Mouse (Mus musculus): Measurements from ENCODE around the gene Acsf3. TPM values are rescaled to one million over a fixed set of nuclear protein-coding genes. Genes with fewer than 3 reads are reported as not detected.

Acsf3 gene
- polyA plus RNA-seq (2012; rRNA removed) = 14.2 and 14.4 TPM in 2 replicates

DNA sequence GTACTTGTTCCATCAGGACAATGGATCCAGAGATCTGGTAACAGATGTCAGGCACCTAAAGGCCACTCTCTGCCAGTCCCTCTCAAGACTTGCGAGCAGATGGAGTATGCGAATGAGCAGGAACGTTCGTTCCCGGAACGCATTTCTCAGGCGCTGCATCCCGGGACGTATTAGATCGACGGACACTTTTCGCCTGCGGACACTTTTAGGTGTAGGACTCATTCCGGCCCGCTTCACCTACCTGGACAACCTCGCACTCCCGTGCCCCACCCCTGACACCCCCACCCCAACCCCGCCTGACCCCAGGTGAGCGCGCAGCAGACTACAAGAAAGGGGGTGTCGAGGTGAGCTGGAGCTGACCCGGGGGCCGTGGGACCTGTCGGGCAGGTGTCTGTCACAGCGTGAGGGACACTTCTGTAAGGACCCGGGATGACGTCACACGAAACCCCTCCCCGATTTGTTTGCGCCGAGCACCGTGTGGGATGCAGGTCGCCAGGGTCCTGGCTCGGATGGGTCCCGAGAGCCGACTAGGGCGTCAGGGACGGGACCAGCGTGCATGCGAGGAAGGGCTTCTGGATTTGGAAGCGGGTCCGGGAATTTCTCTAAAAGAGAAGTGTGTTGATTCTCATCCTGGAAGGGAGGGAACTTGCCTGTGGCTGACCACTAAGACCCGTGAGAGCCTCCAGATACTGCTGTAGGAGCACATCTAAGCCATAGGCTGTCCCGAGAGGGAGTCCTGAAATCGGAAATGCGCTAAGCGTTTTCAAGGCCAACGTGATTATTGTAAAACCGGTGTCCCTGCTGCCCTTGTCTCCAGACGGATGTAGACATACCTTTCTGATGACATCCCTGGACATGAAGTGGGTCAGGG, at the start of gene Acsf3:
Gene Acsf3, plus strand, starts transcription at position 202 of the 871 bp plus-strand sequence.
- peak; percentile 46 for DNase-seq (ENCODE audit: low spot score)

DNA sequence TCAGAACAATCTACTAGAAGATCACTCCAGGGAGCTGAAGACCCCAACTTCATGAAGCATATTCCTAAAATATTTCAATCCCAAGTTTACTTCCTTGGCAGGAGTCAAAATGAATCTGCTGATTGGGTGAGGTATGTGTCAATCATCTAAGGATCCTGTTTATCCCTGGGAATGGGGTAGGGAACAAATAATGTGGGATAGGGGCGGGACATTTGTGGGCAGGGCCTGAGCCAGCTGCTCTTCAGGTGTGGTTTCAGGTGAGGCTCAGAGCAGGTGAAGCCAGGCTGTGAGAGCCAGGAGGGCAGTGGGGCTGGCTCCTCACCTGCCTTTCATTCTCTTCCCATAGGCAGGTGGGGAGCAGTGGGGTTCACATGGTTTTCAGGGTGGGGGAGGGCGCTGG, 48.5 kb upstream of the Acsf3 start:
- no peak for DNase-seq (ENCODE audit: low spot score)

DNA sequence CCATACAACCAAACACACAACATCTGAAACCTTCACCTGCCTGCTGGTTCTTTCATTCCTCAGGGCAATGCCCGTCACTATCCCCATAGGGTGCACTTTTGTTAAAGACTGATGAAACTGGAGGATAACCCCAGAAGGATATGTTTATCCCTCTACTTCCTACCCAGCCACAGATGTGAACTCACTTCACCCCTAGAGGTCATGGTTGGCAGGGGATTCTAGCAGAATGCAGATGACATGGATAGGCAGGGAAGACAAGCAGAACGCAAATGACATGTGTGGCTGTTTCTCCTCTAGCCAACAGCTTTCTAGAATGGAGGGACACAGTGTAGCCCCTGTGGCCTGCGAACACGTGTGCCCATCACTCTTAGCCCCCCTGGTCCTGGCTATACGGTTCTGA, 47.9 kb upstream of the Acsf3 start:
- no peak for DNase-seq (ENCODE audit: low spot score)

GRCm38 (mm10) chr8:122728630-122729029, 46.7 kb upstream of the Acsf3 start:
- DNase-seq (ENCODE audit: low spot score) = no peak

- DNase-seq (ENCODE audit: low spot score) = no peak
Observed at GRCm38 (mm10) chr8:122735110-122735509, 40.2 kb upstream of the Acsf3 start.

DNA sequence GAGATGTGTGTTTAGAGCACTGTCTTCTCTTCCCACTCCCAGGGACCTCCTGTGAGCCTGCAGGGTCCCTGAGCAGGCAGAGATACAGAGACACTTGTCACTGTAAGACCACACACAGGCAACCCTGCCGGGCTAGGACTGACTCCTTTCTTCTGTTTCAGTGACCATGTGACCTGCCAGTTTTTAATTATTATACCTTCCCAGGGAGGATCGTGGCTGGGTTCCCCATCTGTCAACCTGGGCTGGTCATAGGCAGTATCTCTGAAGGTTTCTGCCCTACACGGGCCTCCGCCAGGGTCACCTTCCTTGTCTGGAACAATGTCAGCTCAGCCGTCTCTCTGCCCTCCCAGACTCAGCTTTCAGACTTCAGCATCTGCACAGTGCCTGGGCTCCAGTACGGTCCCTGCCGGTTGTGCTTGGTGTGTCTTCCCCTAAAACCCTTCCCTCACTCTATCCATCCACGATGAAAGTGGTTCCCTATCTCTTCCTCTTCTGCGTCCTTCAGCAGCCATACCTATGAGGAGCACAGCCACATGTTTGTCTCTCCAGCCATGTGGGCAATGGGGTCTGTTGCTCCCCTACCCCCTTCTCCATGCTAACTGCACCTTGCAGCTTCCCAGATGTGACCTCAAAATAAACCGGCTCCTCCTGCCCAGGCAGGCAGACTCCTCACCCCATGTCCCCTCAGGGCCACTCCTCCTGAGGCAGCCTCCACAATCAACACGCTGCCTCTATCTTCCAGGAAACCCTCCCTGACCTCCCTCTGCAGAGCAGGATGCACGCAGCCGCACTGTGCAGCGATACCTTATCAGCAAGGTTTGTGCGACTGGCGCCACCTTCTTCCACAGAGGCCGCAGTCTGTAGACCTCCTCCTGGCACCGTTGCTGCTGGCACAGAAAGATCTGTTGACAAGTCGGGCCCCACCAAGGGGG, 39.5 kb upstream of the Acsf3 start:
- DNase-seq (ENCODE audit: low spot score) = no peak

DNA sequence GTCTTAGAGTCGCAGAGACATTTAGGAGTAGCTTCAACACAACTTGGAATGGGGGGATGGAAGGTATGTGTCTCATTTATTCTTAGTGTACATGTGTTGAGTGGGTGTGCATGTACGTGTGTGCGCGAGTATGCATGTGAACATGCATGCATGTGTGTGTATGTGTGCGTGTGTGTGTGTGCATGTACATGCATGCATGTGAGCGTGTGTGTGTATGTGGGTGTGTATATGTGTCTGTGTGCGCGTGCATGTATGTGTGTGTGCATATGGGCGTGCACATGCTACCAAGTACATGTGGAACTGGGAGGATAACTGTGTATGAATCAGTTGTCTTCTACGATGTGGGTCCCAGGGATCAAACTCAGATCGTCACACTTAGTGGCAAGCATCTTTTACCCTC, 38.7 kb upstream of the Acsf3 start:
- DNase-seq (ENCODE audit: low spot score) = no peak

GRCm38 (mm10) chr8:122737071-122737470, 38.2 kb upstream of the Acsf3 start:
- no peak for DNase-seq (ENCODE audit: low spot score)

- no peak for DNase-seq (ENCODE audit: low spot score)
Observed at GRCm38 (mm10) chr8:122737886-122738285, 37.4 kb upstream of the Acsf3 start.

- DNase-seq (ENCODE audit: low spot score) = no peak
Observed at GRCm38 (mm10) chr8:122739102-122739725, 36.1 kb upstream of the Acsf3 start.

- DNase-seq (ENCODE audit: low spot score) = no peak
Observed at GRCm38 (mm10) chr8:122742471-122742870, 32.8 kb upstream of the Acsf3 start.

DNA sequence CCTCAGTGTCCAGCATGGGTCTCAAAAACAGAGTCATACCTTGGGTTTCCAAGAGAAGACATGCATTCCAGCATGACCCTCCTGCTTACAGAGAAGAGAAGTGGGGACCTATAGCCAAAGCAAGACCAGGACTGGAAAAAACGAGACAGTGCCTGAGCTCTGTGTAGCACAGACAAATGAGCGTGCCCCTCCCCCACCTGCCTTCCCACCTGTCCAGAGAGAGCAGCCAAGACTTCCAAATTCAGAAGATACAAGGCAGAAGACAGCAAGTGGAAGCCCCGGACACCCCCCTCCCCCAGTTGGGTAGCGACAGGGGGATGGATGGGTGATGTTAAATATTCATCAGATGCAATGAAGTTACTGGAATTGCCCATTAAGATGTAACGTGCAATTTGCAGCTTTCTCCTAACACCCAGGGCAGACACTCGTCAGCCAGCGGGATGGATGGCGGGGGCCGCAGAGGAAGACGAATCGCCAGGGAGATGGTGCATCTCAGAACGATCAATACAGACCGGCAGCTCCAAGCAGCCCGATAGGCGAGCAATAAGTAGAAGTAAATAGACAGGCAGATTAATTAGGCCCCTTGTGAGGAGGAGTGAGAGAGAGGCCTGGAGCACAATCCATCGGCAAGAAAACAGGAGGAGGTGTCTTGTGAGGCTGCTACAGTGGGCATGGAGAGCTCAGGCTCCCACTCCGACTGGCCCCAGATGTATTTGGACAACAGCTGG, 30.1 kb upstream of the Acsf3 start:
- DNase-seq (ENCODE audit: low spot score) = no peak

DNA sequence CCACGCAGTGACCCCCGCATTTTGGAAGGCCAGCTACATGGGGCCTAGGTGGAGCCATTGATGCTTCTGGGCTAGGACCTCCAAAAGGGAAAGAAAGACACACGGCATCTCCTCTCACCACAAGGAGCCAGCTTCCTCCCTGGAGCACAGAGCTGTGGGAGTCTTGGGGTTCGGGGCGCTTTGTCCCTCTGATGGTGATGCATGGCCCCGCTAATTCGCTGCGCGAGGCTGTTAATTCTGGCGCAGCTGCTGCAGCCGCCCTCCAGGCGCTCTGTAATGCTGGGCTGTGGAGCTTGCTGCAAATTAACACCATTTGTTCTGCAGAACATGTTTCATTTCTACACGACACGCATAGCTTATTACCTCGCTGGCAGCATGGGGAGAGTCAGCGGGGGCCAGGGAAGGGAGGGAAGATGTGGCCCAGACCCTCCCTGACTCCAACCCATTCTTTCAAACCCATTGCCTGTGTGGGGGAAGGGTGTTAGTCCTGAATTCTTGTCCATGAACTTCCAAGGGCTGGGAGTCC, 29.5 kb upstream of the Acsf3 start:
- DNase-seq (ENCODE audit: low spot score) = no peak

DNA sequence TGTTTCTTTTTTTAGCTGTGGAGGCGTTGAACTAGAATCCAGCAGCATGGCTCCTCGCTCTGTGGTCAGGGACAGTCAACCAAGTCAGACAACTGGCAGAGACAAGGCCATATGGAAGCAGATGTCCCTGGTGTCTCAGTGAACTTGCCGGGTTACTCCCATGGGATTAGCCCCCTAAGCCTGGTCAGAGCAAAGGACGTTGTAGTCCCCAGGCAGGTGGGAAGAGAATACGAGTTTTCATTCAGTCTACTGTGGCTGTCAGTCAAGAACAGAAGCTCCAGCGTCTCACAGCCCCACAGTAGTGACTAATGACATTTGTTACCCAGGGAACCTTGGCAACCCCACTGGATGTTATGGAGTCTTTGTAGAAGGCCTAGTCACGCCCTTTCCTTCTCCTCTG, 28.8 kb upstream of the Acsf3 start:
- no peak for DNase-seq (ENCODE audit: low spot score)

- DNase-seq (ENCODE audit: low spot score) = no peak
Observed at GRCm38 (mm10) chr8:122747825-122748224, 27.5 kb upstream of the Acsf3 start.

DNA sequence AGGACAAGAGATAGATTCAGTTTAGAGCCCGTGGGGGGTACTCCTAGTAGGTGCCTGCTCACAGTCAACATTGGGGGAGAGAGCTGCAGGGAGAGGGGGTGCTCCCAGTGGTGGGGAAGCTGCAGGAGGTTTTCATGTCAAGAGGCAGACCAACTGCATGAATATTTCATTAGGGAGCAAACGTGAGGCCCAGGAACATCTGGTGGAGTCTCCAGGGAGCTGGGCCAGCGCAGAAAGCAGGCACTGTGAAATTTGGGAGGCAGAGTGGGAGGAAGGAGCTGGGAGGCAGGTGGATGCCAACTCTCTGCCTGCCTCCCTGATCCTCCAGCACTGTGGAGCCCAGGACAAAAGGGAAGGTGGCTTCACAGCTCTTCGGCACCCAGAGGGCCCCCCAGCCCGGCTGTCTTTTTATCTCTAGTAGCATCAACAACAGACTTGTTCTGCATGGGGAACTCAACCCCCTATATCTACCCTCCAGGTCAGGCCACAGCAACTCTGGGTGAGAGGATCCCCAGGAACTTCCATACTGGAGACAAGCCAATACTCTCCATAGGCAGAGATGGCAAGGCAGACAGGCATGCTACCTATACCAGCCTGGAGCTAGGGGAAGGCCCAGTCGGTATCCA, 25.8 kb upstream of the Acsf3 start:
- DNase-seq (ENCODE audit: low spot score) = no peak

DNA sequence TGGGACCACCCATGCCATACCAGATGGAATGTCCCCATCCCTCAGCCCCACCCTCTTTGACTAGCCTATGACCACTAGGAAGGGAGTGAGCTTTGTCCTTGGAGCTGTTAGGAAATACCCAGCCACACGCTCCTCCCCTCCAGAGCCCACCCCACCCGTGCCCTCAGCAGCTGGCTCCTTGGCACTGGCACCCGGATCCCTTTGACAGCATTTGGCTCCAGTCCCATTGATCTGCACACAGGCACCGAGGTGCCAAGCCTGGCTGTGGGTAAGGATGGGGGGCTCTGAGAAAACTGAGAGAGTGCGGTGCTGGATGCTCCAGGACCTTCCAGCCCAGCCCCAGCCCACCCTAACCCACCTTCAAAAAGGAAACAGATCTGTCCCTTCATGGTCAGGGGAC, 23.9 kb upstream of the Acsf3 start:
- no peak for DNase-seq (ENCODE audit: low spot score)

GRCm38 (mm10) chr8:122752111-122752721, 23.1 kb upstream of the Acsf3 start:
- no peak for DNase-seq (ENCODE audit: low spot score)

DNA sequence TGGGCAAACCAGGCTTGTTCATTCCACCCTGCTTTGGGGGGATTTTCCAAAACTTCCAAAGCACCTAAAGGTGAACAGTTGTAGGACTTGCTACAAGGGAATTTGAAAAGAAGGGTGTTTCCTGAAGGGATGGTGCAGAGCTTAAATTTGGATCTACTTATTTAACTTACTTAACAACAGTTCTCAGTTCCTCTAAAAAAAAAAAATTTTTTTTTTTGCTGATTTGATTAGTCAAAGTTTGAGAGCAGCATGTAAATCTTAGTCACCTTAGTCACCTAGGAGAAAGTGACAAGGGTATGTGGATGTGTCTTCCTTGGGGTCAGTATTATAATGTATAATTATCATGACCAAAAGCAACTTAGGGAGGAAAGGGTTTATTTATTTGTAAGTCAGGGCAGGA, 16.7 kb upstream of the Acsf3 start:
- no peak for DNase-seq (ENCODE audit: low spot score)

GRCm38 (mm10) chr8:122760116-122760515, 15.2 kb upstream of the Acsf3 start:
- no peak for DNase-seq (ENCODE audit: low spot score)
